Mouse (Mus musculus): ENCODE measurements at regions not wholly inside any gene's neighbourhood (a gene's known extent, or its start where the extent isn't known, plus 50 kb on each side); places are given as distances from the start of the nearest gene placed in this dataset.
A peak's percentile ranks its signal among the peaks of the same experiment; 100 is the strongest.

DNA sequence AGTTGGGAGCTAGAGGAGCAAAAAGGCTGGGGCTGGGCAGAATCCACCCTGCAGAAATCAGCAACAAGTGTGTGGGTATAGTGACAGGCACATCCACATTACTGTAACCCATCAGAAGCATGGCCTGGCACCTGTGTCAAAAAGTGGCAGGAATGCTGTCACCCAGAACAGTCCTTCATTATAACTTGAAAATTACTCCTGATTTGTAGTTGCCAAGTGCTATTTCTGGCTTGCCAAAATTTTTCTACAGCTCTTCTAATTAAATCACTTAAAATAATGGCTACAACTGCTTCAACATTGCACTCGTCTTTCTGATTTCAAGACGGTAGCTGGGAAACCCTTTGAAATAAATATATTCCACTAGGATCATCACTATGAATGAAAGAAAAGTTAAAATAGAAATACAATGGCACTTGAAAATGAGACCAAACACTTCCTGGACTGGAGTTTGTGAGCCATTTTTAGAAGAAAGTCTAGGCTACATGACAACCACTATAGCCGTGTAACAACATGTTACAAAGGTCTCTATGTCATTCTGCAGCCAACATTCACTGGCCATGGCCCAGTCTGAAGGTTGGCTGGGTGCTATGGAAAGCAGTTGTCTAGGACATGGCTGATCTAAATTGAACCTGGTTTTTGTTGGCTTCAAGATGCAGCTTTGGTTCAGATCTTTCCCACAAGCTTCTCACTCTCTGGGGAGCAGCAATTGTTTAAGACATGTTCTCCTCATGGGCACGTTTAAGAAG, 190.6 kb upstream of the Tapt1 start:
- no peak for DNase-seq

GRCm38 (mm10) chr5:44414441-44414840, 188.0 kb upstream of the Tapt1 start:
- peak; percentile 79 for DNase-seq

- no peak for DNase-seq
These were observed 176.9 kb upstream of the Tapt1 start for GRCm38 (mm10) chr5:44403300-44403699.

GRCm38 (mm10) chr5:44400573-44401332, 174.3 kb upstream of the Tapt1 start:
- DNase-seq = no peak

- DNase-seq = peak; percentile 6
These were observed 160.9 kb upstream of the Tapt1 start for GRCm38 (mm10) chr5:44387237-44387810.

DNA sequence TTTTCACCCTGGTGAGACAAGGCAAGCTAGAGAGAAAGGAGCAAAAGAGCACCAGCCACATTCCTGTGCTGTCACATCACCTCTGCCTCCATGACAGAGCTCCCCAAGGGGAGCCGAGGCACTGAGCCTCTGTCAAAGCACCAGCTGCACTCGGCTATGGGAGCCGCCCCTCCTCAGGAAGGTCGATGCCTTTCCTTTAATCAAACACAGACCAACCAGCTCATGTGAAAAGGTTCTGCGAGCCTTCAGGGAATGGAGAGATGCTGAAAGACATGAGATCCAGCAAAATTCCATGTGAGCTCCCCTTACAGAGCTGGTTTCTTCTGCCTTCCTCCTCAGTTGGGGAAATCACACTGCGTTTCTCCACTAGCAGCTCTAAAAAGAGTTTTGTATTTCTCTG, 159.8 kb upstream of the Tapt1 start:
- DNase-seq = peak; percentile 5

- no peak for DNase-seq
These were observed 156.6 kb upstream of the Tapt1 start for GRCm38 (mm10) chr5:44383049-44383448.

DNA sequence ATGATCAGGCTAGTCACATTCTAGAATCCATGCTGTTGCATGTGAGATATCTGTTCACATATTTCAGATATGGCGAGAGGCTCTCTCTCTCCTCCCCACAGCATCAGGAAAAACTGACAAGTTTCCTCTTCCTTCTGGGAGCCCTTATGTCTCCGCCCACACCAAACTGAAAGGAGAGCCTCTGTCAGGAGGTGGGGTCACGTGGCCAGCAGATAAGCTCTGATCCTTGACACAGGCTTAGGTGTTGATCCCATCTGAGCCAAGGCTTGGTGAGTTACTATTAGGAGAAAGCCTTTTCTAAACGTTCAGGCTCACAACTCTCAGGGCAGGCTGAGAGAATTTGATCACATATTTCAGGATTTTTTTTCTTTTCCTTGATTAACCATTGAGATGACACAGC, 143.6 kb upstream of the Tapt1 start:
- no peak for DNase-seq

DNA sequence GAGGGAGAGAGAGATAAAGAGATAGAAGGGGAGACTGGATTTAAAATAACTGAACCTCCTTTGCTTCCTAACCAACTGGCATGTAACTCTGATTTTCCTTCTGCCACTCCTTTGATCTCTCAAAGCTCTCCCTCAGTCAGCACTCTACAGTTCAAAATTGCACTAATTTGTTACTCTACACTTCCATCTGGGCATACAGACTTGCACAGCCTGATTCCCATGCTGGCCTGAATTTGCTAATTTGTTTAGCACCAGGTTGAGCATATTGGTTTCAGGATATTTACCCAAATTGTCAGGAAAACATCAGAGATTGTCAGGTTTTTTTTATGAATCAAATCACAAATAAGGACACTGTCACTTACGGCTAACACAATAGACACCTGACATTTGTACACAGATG, 125.9 kb upstream of the Tapt1 start:
- DNase-seq = no peak

DNA sequence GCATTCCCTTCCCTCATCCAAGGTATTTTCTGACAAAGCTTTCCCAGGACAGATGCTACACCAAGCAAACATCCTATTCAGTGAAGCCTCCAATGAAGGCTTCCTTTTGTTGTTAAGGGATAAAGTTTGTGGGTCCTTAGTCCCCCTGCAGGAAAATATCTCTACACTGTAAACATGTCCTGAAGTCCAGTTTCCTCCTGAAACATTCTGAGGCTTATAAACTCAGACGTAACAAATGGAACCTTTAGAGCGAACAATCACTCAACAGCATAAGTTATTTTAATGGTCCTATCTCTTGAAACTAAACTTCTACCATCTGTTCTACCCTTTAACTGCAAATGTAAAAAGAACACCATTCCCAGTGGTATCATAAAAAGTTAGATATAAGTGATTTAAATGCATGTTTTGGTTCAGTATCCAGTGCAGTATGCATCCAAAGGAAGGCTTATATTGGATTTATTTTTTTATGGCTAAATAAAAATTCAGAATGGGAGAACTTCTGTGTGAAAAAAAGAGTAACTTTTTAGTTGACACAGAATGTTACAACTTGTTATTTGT, 115.1 kb upstream of the Tapt1 start:
- no peak for DNase-seq

GRCm38 (mm10) chr5:44338662-44339061, 112.2 kb upstream of the Tapt1 start:
- no peak for DNase-seq

GRCm38 (mm10) chr5:44335756-44336155, 109.3 kb upstream of the Tapt1 start:
- DNase-seq = no peak

DNA sequence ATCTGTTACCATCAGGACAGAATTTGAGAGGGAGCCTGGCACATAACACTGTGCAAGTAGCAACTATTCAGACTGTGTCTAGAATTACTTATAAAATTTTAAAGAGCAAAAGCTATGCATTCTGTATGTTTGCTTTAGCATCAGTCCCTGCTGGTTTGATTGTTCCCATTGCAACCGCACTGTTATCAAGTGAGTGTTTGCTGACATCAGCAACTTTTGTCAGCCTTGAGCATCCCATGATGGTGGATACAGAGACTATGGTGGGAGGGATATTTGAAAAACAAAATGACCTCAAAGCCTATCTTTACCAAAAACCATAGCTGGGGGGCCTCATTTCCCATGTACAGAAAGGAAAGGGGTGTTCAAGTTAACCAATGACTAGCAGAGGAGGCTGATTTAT, 93.2 kb upstream of the Tapt1 start:
- DNase-seq = no peak

DNA sequence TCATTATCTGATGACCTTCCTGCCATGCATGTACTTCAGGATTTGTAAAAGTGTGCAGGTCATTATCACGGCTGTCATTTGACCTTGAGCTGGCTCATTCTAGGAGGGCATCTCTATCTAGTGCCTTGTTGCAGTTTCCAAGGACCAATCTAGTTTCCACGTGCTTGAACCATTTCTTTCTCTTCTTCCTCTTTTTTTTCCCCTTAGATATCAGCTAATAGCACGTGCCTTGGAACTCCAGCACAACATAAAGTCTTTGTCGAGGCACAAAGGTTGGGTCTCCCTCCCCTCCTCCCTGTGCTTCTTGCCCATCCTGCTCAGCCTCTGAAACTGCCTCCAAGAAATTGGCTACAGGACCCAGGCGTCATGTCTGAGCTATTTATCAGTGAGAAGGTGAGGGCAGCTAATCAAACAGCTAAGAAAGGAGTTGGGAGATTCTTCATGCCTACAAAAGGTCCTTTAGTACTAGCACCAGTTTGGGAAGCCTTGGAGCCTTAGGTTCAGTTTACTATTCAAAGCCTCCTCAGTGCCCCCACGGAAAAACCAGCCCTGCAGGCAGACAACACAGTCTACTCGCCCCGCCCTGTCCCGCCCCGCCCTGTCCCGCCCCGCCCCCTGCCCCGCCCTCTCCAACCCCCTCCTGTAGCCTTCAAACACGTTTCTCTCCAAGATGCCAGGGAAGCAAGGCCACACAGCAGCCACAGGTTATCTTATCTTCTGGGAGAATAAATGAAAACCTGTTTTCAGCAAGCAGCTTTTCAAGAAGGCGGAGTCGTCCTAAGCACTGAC, 80.5 kb upstream of the Tapt1 start:
- no peak for DNase-seq

GRCm38 (mm10) chr5:44303886-44304855, 77.7 kb upstream of the Tapt1 start:
- DNase-seq = peak; percentile 71

GRCm38 (mm10) chr5:44284384-44284783, 58.0 kb upstream of the Tapt1 start:
- peak; percentile 85 for DNase-seq

Measured in heart, postnatal 4 days (tissue).